27 mouse cellular contexts compared by ENCODE assay signal in the genomic region with DNA sequence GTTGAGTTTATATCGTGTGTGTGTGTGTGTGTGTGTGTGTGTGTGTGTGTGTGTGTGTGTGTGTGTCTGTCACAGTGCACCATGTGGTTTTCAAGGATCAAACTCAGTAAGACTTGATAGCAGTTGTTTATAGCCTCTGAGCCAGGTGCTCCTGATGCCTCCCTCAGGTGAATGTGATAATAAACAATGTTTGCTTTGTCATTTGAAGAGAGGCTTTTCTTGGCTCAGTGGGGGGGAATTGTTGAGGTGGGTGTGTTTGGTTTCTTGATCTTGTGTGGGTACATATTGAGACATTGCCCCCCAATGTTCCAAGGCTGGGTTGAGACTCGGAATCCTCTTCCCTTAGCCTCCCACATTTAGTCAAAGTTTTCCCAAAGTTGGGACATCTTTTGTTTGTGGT. TPM values are rescaled to one million over a fixed set of nuclear protein-coding genes. Genes with fewer than 3 reads are reported as not detected.
DNase-seq lines count a peak whose midpoint lies in the region; ATAC-seq and TF ChIP-seq lines count a peak whose summit lies in the region.
"Had no signal": no experiment of that assay in that cellular context is flagged by ENCODE, and none has a peak within 500 bp of the region (broad histone marks: within the 10 kb centered on the region; RNA-seq: fewer than 3 reads in every experiment).

No protein-coding gene starts in this region.

- ATAC-seq in kidney, embryonic 14.5 days (ENCODE audit: low FRiP score, low TSS enrichment): no peak
- ATAC-seq: activated CD4-positive, CD25-positive, alpha-beta regulatory T cell, adult 4 months; CD4-positive, CD25-positive, alpha-beta regulatory T cell, adult 4 months; forebrain, embryonic 14.5 days; forebrain, embryonic 16.5 days had no signal

- H3K9ac ChIP-seq in ES-E14 (ENCODE audit: insufficient read depth, low read depth, low read length, poor library complexity, severe bottlenecking): no peak overlapping the region
- no peak overlapping the region for H3K9ac ChIP-seq in kidney, embryonic 14.5 days (ENCODE audit: low read depth, low read length)
- H3K9ac ChIP-seq: embryonic facial prominence, embryonic 13.5 days; embryonic facial prominence, embryonic 15.5 days; forebrain, embryonic 12.5 days had no signal

- peaks cover 4% of the 10 kb centered on the region for H3K36me3 ChIP-seq in ES-E14 (ENCODE audit: control insufficient read depth, insufficient read depth, low read length, poor library complexity, severe bottlenecking)
- H3K36me3 ChIP-seq in kidney, embryonic 14.5 days (ENCODE audit: control insufficient read depth, insufficient read depth, low read length): no peaks in the 10 kb centered on the region
- H3K36me3 ChIP-seq: embryonic facial prominence, embryonic 13.5 days; embryonic facial prominence, embryonic 15.5 days had no signal

- in situ Hi-C loops in ES-E14 (cut with MboI; ENCODE audit: low sequenced_read_pairs in 2 of 2, unreplicated experiment in 2 of 2): no loop called here

- 93% methylated on average over 2 of the region's 2 CpGs for WGBS in kidney, embryonic 14.5 days

- no peak overlapping the region for H3K4me2 ChIP-seq in kidney, embryonic 14.5 days (replicated peaks; ENCODE audit: low read depth, low read length)
- H3K4me2 ChIP-seq: embryonic facial prominence, embryonic 13.5 days; embryonic facial prominence, embryonic 15.5 days; forebrain, embryonic 12.5 days had no signal

- H3K4me3 ChIP-seq in ES-E14 (ENCODE audit: insufficient read depth in 1 of 2, low read depth in 1 of 2, low read length in 2 of 2, poor library complexity in 1 of 2, severe bottlenecking in 1 of 2): no peak overlapping the region
- no peak overlapping the region for H3K4me3 ChIP-seq in kidney, embryonic 14.5 days (ENCODE audit: low read length)
- H3K4me3 ChIP-seq: embryonic facial prominence, embryonic 13.5 days; embryonic facial prominence, embryonic 15.5 days; erythroblast, embryonic 14.5 days; forebrain, embryonic 10.5 days; forebrain, embryonic 12.5 days had no signal

- H3K9me3 ChIP-seq in ES-E14 (ENCODE audit: control insufficient read depth, insufficient read depth, low read depth, low read length): no peaks in the 10 kb centered on the region
- no peaks in the 10 kb centered on the region for H3K9me3 ChIP-seq in kidney, embryonic 14.5 days (ENCODE audit: control insufficient read depth, low read length)
- H3K9me3 ChIP-seq: embryonic facial prominence, embryonic 13.5 days; embryonic facial prominence, embryonic 15.5 days; forebrain, embryonic 10.5 days; forebrain, embryonic 12.5 days had no signal

- H3K27ac ChIP-seq in ES-E14 (ENCODE audit: insufficient read depth, low read depth, low read length, poor library complexity, severe bottlenecking): no peak overlapping the region
- no peak overlapping the region for H3K27ac ChIP-seq in kidney, embryonic 14.5 days (ENCODE audit: low read depth, low read length)
- H3K27ac ChIP-seq: embryonic facial prominence, embryonic 13.5 days; embryonic facial prominence, embryonic 15.5 days; forebrain, embryonic 10.5 days; forebrain, embryonic 12.5 days had no signal

- peaks cover 2 to 4% of the 10 kb centered on the region in 2 experiments; a peak in 2 of 4 replicates for H3K4me1 ChIP-seq in ES-E14 (ENCODE audit: control insufficient read depth in 2 of 2, insufficient read depth in 2 of 2, low read length in 2 of 2, poor library complexity in 1 of 2)
- no peaks in the 10 kb centered on the region for H3K4me1 ChIP-seq in kidney, embryonic 14.5 days (ENCODE audit: control insufficient read depth, insufficient read depth, low read length)
- H3K4me1 ChIP-seq: embryonic facial prominence, embryonic 13.5 days; embryonic facial prominence, embryonic 15.5 days; forebrain, embryonic 10.5 days; forebrain, embryonic 12.5 days had no signal

- intact Hi-C loops in heart, postnatal 14 days (cut with DNase I): no loop called here

- DNase-seq in heart, adult 11 months: peak; percentile 23
- DNase-seq in heart, postnatal 14 days: no peak
- DNase-seq in ES-E14 (ENCODE audit: low read depth, low spot score) (peak; percentile 25), WW6 (ENCODE audit: low read depth, low spot score) (peak; percentile 18)
- no peak for DNase-seq in cerebellum, adult 9-11 months
- DNase-seq in c-Kit-positive CD71-positive TER-119-positive erythroid progenitor cells, embryonic 14.5 days (ENCODE audit: low spot score): no peak
- DNase-seq: adrenal gland, adult 8-10 months; adrenal gland, postnatal 14 days; adrenal gland, postnatal 36 days; B cell, adult 2 months; cerebellum, adult 11 months; cerebellum, adult 18-20 months; cerebellum, adult 8-10 months; cerebellum, postnatal 10 days; cerebellum, postnatal 25 days; embryo, embryonic 11 days had no signal

- H3K27me3 ChIP-seq in kidney, embryonic 14.5 days (ENCODE audit: control insufficient read depth, insufficient read depth, low read length): no peaks in the 10 kb centered on the region
- H3K27me3 ChIP-seq: CH12.LX; embryonic facial prominence, embryonic 13.5 days; embryonic facial prominence, embryonic 15.5 days; forebrain, embryonic 12.5 days had no signal

TF ChIP-seq in ES-E14, 5 proteins besides CTCF, POLR2A, EP300 and RAD21:
- TF ChIP-seq ZC3H11A (IDR thresholded peaks at IDR 0.05; ENCODE audit: borderline replicate concordance, low read depth, low read length) (no peak), HCFC1 (IDR thresholded peaks at IDR 0.05; ENCODE audit: borderline replicate concordance, insufficient read depth, low read length) (no peak), CHD2 (IDR thresholded peaks at IDR 0.05; ENCODE audit: low read depth, low read length) (no peak), MAFK (IDR thresholded peaks at IDR 0.05; ENCODE audit: insufficient read depth, low read depth, low read length) (no peak), ZNF384 (IDR thresholded peaks at IDR 0.05; ENCODE audit: low read depth, low read length) (no peak)

RNA-seq across cellular contexts. Expression of a gene that starts 30.2 kb away (rescaled TPM):
- under 1 TPM; 0.15 to 0.38 TPM for total RNA-seq in heart, postnatal 14 days (2021)
- total RNA-seq in ES-E14 (2012; rRNA removed): 0.89 and 1.3 TPM in 2 replicates
- polyA plus RNA-seq in kidney, embryonic 14.5 days (2014; fragmentation: Nextera tagmentation; extraction: Ambion mirVana): 0.16 TPM in 1 of 2 replicates, not detected in the other

Comparison
In these comparisons a context has a peak if more than half of its experiments do, and no peak if none do; other contexts are left out.
1. DNase-seq: peak in heart, adult 11 months (single experiment), ES-E14 (single experiment) and WW6 (single experiment); none in heart, postnatal 14 days (0 of 2), cerebellum, adult 9-11 months (single experiment) and c-Kit-positive CD71-positive TER-119-positive erythroid progenitor cells, embryonic 14.5 days (single experiment).